Mouse (Mus musculus) midbrain, postnatal 0 days (tissue): ENCODE data around the gene Pibf1. TPM values are rescaled to one million over a fixed set of nuclear protein-coding genes. Genes with fewer than 3 reads are reported as not detected.

Source experiments
- ATAC-seq: fragments of 200-750 bp; cut with Nextera tagmentation; 2 replicates; pipeline ENCODE4 v1.8.0; 2017; ENCODE audit warnings: moderate number of reproducible peaks, mild to moderate bottlenecking, moderate TSS enrichment, moderate library complexity; ENCODE audit not compliant: low FRiP score
- DNase-seq: peaks from one replicate; pipeline ENCODE4 v3.0.0-alpha.2; 2015; ENCODE audit warnings: low spot score
- H3K27ac ChIP-seq: fragments of 300-500 bp; sonication (generic); 2 replicates; pipeline ENCODE4 v1.5.1; 2014; ENCODE audit warnings: low read depth, mild to moderate bottlenecking, low read length, mixed read lengths
- H3K27me3 ChIP-seq: fragments of 300-500 bp; sonication (generic); 2 replicates; pipeline ENCODE4 v1.6.1; 2014; ENCODE audit warnings: low read length, control low read depth, mixed read lengths; ENCODE audit not compliant: insufficient read depth
- H3K36me3 ChIP-seq: fragments of 300-500 bp; sonication (generic); 2 replicates; pipeline ENCODE4 v1.6.1; 2014; ENCODE audit warnings: low read length, control low read depth, mixed read lengths; ENCODE audit not compliant: insufficient read depth
- H3K4me1 ChIP-seq: fragments of 300-500 bp; sonication (generic); 2 replicates; pipeline ENCODE4 v1.6.1; 2014; ENCODE audit warnings: mild to moderate bottlenecking, control low read depth, antibody characterized with exemption, low read length, mixed read lengths; ENCODE audit not compliant: insufficient read depth
- H3K4me2 ChIP-seq: fragments of 300-500 bp; sonication (generic); 2 replicates; pipeline ENCODE4 v1.6.1; 2014; ENCODE audit warnings: low read depth, mild to moderate bottlenecking, low read length, mixed read lengths; ENCODE audit not compliant: poor library complexity, severe bottlenecking
- H3K4me3 ChIP-seq: fragments of 300-500 bp; sonication (generic); 2 replicates; pipeline ENCODE4 v1.5.1; 2014; ENCODE audit warnings: low read depth, mild to moderate bottlenecking, low read length, moderate library complexity
- H3K9ac ChIP-seq: fragments of 300-500 bp; sonication (generic); replicated peaks from 2 replicates; pipeline ENCODE4 v1.6.1; 2014; ENCODE audit warnings: mild to moderate bottlenecking, low read length, moderate library complexity, mixed read lengths; ENCODE audit not compliant: poor library complexity, severe bottlenecking
- H3K9me3 ChIP-seq: fragments of 300-500 bp; sonication (generic); 2 replicates; pipeline ENCODE4 v1.6.1; 2016; ENCODE audit warnings: low read length, control low read depth
- CTCF ChIP-seq: IDR thresholded peaks from 2 replicates; pipeline ENCODE4 v1.5.1; 2016; ENCODE audit warnings: antibody characterized with exemption, mild to moderate bottlenecking
- WGBS: fragments of 180-500 bp; shearing (Covaris S2); extraction: QIAGEN DNeasy Blood & Tissue Kit; methylation state at CpG from one replicate; pipeline ENCODE4 v1.1.7; 2014; 5-methylcytosine and 5-hydroxymethylcytosine counted together
- polyA plus RNA-seq: library from polyadenylated mRNA; unstranded; fragments of >200 nt; fragmentation: Nextera tagmentation; extraction: Ambion mirVana; gene quantifications from 2 replicates; pipeline ENCODE4 v1.2.1, GENCODE M21; 2015
- total RNA-seq: library from RNA; depleted of rRNA; stranded (reverse); fragments of >200 nt; gene quantifications from 2 replicates; pipeline ENCODE4 v1.2.3, GENCODE M21; 2014

Pibf1 gene
- total and polyA plus RNA-seq, 2 experiments from 2014 or later, result 11.5 to 14.4 TPM

DNA sequence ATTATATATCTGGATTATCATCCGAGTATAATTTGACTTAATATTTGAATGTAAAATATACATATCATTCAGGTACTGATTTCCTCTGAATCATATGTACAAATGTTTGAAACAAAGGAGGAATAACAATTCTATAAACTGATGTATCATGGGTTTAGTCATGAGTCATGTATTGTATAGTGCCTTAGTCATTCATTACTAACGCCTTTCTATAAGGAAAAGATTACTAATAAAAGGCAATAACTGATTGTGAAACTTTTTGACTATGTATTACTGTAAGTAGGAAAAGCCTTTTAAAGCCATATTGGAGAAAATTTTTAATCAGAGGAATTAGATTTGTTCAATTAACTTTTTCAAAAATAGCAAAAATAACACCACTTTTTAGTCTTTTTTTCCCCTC, 106.6 kb downstream of the Pibf1 start:
- Histone ChIP-seq H3K27ac (no peak overlapping the region), H3K9ac (no peak overlapping the region), H3K4me2 (no peak overlapping the region), H3K4me1 (no peaks in the 10 kb centered on the region), H3K9me3 (no peaks in the 10 kb centered on the region), H3K27me3 (no peaks in the 10 kb centered on the region), H3K4me3 (no peak overlapping the region), H3K36me3 (peaks cover 2% of the 10 kb centered on the region; the same call in 1 of the 2 replicates)
- TF ChIP-seq CTCF, result no peak
- DNase-seq (no peak), ATAC-seq (no peak)
- 95% methylated on average over 2 of the region's 2 CpGs for WGBS

DNA sequence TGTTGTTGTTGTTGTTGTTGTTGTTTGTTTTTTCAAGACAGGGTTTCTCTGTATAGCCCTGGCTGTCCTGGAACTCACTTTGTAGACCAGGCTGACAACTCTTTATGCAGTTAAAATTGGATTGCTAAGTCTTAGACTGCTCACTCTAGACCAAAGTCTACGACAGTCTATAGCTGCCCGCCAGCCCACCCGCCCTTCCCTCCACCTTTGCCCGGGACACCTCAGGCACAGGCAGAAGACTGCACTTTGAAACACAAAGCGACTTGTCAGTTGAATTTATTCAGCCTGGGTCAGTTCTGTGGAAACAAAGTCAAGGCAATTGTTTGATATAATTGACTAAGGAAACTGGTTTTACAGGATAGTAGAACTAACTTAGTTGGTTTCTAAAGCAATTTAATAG, 107.4 kb downstream of the Pibf1 start:
- no peak for TF ChIP-seq CTCF
- ATAC-seq (no peak), DNase-seq (no peak)
- 90% methylated on average over 5 of the region's 5 CpGs for WGBS
- H3K4me3 ChIP-seq, result no peak overlapping the region
- no peaks in the 10 kb centered on the region for H3K4me1 ChIP-seq
- H3K36me3 ChIP-seq, result peaks cover 2% of the 10 kb centered on the region; the same call in 1 of the 2 replicates
- no peaks in the 10 kb centered on the region for H3K27me3 ChIP-seq
- no peaks in the 10 kb centered on the region for H3K9me3 ChIP-seq
- H3K27ac ChIP-seq, result no peak overlapping the region
- H3K9ac ChIP-seq, result no peak overlapping the region
- H3K4me2 ChIP-seq, result no peak overlapping the region

DNA sequence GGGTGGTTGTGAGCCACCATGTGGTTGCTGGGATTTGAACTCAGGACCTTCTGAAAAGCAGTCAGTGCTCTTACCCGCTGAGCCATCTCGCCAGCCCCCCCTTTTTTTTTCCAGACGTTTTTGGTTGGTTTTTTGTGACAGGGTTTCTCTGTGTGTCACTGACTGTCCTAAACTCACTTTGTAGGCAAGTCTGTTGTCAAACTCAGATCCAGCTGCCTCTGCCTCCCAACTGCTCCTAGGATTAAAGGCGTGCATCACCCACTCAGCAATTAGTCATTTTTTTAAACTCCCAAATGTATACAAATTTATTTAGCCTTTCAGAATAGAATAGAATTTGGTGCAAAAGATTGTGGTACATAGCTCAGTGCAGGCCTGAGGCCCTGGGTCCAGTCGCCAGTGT, 111.2 kb downstream of the Pibf1 start:
- Histone ChIP-seq H3K4me3 (no peak overlapping the region), H3K27ac (no peak overlapping the region), H3K36me3 (no peaks in the 10 kb centered on the region), H3K4me2 (no peak overlapping the region), H3K9ac (no peak overlapping the region), H3K27me3 (no peaks in the 10 kb centered on the region), H3K9me3 (no peaks in the 10 kb centered on the region), H3K4me1 (no peaks in the 10 kb centered on the region)
- no peak for ATAC-seq
- 86% methylated on average over 5 of the region's 5 CpGs for WGBS
- DNase-seq, result no peak
- TF ChIP-seq CTCF, result no peak

DNA sequence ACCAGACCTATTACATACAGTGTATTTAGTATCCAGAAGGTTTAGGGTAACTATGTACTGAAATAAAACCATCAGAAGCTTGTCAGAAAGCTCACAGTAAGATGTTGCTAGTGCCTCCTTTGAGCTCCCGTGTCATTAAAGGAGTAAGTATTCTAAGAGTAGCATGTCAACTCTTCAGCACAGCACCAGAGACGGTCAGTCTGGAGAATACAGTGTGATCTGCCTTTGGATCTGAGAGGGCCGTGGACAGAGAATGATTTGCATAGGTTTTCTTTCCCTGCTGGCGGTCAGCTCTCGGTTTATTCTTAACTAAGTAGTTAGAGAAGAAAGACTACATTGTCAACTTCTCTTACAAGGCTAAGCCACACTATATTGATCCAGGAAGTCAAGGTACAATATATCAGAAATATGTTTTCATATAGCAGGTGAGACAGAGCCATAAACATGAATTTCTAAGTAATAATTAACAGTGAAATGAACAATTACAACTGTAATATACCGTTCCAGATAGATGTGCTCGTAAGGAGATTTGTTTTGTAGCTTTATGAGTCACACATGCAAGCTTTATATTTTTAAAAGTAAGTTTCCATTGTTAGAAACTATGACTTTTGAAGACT, 119.3 kb downstream of the Pibf1 start:
- no peak for DNase-seq
- no peak overlapping the region for H3K4me2 ChIP-seq
- no peaks in the 10 kb centered on the region for H3K4me1 ChIP-seq
- H3K9ac ChIP-seq, result no peak overlapping the region
- H3K9me3 ChIP-seq, result no peaks in the 10 kb centered on the region
- no peak overlapping the region for H3K4me3 ChIP-seq
- no peak overlapping the region for H3K27ac ChIP-seq
- no peaks in the 10 kb centered on the region for H3K36me3 ChIP-seq
- 80% methylated on average over 7 of the region's 7 CpGs for WGBS
- H3K27me3 ChIP-seq, result no peaks in the 10 kb centered on the region
- TF ChIP-seq CTCF, result no peak
- no peak for ATAC-seq

DNA sequence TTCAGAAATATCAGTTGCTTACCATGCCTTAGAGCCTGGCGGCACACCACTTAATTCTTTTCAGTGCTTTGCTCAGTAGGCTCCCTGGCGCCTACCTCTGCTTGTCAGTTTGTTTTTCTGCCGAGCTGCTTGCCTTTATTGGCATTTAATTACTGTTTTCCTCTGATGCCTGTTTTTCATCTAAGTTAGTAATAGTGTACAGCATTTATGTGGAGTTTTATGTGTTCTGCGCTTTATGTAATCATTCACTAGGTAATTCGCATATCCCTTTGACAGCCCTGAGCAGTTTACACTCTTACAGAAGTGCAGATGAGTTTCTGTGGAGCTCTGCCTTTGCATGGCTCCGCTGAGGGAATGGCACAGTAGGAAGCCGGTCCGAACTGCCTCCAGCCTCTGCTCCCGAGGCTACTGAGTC, 120.5 kb downstream of the Pibf1 start:
- 10% methylated on average over 9 of the region's 9 CpGs for WGBS
- ATAC-seq (no peak), DNase-seq (peak; percentile 41)
- Histone ChIP-seq H3K4me1 (no peaks in the 10 kb centered on the region), H3K9ac (no peak overlapping the region), H3K27ac (0 out of 2 replicates have a peak overlapping the region, but pooled peaks have one; percentile 12), H3K4me3 (no peak overlapping the region), H3K27me3 (no peaks in the 10 kb centered on the region), H3K9me3 (no peaks in the 10 kb centered on the region), H3K36me3 (no peaks in the 10 kb centered on the region), H3K4me2 (no peak overlapping the region)
- no peak for TF ChIP-seq CTCF

DNA sequence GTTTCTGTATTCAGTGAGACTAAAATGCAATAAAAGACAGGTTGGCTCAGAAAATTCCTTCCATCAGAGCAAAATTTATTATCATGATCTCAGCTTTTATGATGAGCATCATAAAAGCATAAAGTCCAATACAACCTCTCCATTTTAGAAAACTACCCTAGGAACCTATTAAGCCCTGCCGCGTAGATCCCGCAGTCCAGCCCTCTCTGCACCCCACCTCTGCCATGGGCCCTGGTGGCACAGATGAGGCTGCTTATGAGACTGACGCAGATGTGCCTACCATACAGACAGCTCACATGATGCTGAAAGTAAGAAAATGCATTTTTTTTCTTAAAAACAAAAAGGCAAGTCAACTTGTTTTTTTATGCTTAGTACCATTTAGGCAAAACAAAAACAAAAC, 126.7 kb downstream of the Pibf1 start:
- no peak overlapping the region for H3K4me2 ChIP-seq
- no peak overlapping the region for H3K9ac ChIP-seq
- no peaks in the 10 kb centered on the region for H3K36me3 ChIP-seq
- no peaks in the 10 kb centered on the region for H3K4me1 ChIP-seq
- ATAC-seq (no peak), DNase-seq (no peak)
- 98% methylated on average over 4 of the region's 4 CpGs for WGBS
- H3K27ac ChIP-seq, result no peak overlapping the region
- H3K4me3 ChIP-seq, result no peak overlapping the region
- no peak for TF ChIP-seq CTCF
- H3K27me3 ChIP-seq, result no peaks in the 10 kb centered on the region
- H3K9me3 ChIP-seq, result no peaks in the 10 kb centered on the region
